In the genomic region with DNA sequence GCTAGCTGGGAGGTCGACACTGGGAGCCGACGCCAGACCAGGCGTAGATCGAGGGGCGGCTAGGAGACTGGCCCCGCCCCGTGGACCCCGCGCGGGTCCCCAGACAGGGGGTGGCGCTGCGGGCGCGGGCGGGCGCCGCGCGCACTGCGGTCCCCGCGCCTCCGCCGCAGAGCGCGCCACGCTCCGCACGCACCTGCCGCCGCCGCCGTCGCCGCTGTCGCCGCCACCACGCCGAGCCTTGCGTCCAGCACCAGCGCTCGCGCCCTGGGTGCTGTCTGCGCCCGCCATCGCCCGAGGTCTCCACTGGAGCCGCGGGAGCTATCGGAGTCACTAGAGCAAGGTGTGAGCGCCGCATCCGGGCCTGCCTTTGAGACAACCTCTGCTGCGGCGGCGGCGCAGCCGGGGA, we compare ENCODE assay signal across 8 mouse cellular contexts. TPM values are rescaled to one million over a fixed set of nuclear protein-coding genes. Genes with fewer than 3 reads are reported as not detected.
DNase-seq lines count a peak whose midpoint lies in the region; ATAC-seq and TF ChIP-seq lines count a peak whose summit lies in the region.

A gene (plus strand): TSS at position 155 of the 406 bp plus-strand sequence.
A gene (minus strand): TSS at position 352 of the 406 bp plus-strand sequence.

- H3K27ac ChIP-seq in bone marrow macrophage, adult 2 months (ENCODE audit: insufficient read depth, low read depth, low read length): no peak within 1 kb of the TSS
- peak within 1 kb of the TSS; percentile 81 for H3K27ac ChIP-seq in embryonic facial prominence, embryonic 15.5 days (replicated peaks)
- no peak within 1 kb of the TSS for H3K27ac ChIP-seq in limb, embryonic 13.5 days

- H3K4me3 ChIP-seq in bone marrow macrophage, adult 2 months (ENCODE audit: insufficient read depth, low read length): peak within 1 kb of the TSS; percentile 43
- peak within 1 kb of the TSS; percentile 56 for H3K4me3 ChIP-seq in embryonic facial prominence, embryonic 15.5 days (replicated peaks)
- H3K4me3 ChIP-seq in limb, embryonic 13.5 days: peak within 1 kb of the TSS; percentile 58

- H3K27me3 ChIP-seq in embryonic facial prominence, embryonic 15.5 days: peaks cover 24% of the 10 kb centered on the region
- peaks cover 45% of the 10 kb centered on the region for H3K27me3 ChIP-seq in limb, embryonic 13.5 days

- WGBS in embryonic facial prominence, embryonic 15.5 days: under 1% methylated on average over 52 of the region's 59 CpGs
- WGBS in limb, embryonic 13.5 days: 0% methylated on average over 39 of the region's 59 CpGs

- H3K9ac ChIP-seq in embryonic facial prominence, embryonic 15.5 days: peak within 1 kb of the TSS; percentile 26
- peak within 1 kb of the TSS; percentile 70 for H3K9ac ChIP-seq in limb, embryonic 13.5 days

- TF ChIP-seq POLR2A in bone marrow macrophage, adult 2 months (IDR thresholded peaks at IDR 0.05; ENCODE audit: borderline replicate concordance, low read depth, low read length): no peak

- H3K36me3 ChIP-seq in embryonic facial prominence, embryonic 15.5 days: peaks cover 11% of the 10 kb centered on the region; the same call in 1 of the 2 replicates
- peaks cover 18% of the 10 kb centered on the region for H3K36me3 ChIP-seq in limb, embryonic 13.5 days

- peak; percentile 54 to 55 for DNase-seq in left cerebral cortex, postnatal 25 days (ENCODE audit: low spot score in 2 of 2)
- no peak for DNase-seq in left cerebral cortex, adult 9 months (ENCODE audit: low spot score in 2 of 2)
- DNase-seq in retina, postnatal 1 day: peak; percentile 66
- no peak for DNase-seq in spleen, postnatal 36 days (ENCODE audit: low spot score in 2 of 2)

- peak within 1 kb of the TSS; percentile 94 for H3K4me2 ChIP-seq in embryonic facial prominence, embryonic 15.5 days (replicated peaks)
- H3K4me2 ChIP-seq in limb, embryonic 13.5 days (replicated peaks): peak within 1 kb of the TSS; percentile 95

- H3K9me3 ChIP-seq in embryonic facial prominence, embryonic 15.5 days (replicated peaks): no peaks in the 10 kb centered on the region
- no peaks in the 10 kb centered on the region for H3K9me3 ChIP-seq in limb, embryonic 13.5 days

- TF ChIP-seq CTCF in bone marrow macrophage, adult 2 months (IDR thresholded peaks at IDR 0.05; ENCODE audit: low read depth, low read length): no peak

- H3K4me1 ChIP-seq in bone marrow macrophage, adult 2 months (ENCODE audit: control insufficient read depth, insufficient read depth, low read length): peaks cover 13% of the 10 kb centered on the region; the same call in 1 of the 2 replicates
- H3K4me1 ChIP-seq in embryonic facial prominence, embryonic 15.5 days: peaks cover 29% of the 10 kb centered on the region
- H3K4me1 ChIP-seq in limb, embryonic 13.5 days: peaks cover 24% of the 10 kb centered on the region

- intact Hi-C loops in left cerebral cortex, postnatal 25 days (cut with DNase I): no loop called here

- ATAC-seq in embryonic facial prominence, embryonic 15.5 days (ENCODE audit: insufficient number of reproducible peaks, low FRiP score, low TSS enrichment, low read depth): no peak
- ATAC-seq in limb, embryonic 13.5 days (ENCODE audit: low FRiP score, low read depth): no peak
- ATAC-seq in granulocyte monocyte progenitor cell, adult 5-6 weeks (replicated peaks; ENCODE audit: poor library complexity, severe bottlenecking): no peak

RNA-seq across cellular contexts. Expression of the first gene that starts in this region (rescaled TPM):
- total RNA-seq in left cerebral cortex, postnatal 25 days (2021): 100 to 1,000 TPM; 243 to 256 TPM
- polyA plus RNA-seq in bone marrow macrophage, adult 2 months (2012; ENCODE audit: insufficient read depth, insufficient read length, missing spikeins): 0.66 TPM in 1 of 2 replicates, not detected in the other
- 18.4 and 22.9 TPM in 2 replicates for polyA plus RNA-seq in embryonic facial prominence, embryonic 15.5 days (2015; fragmentation: Nextera tagmentation; extraction: Ambion mirVana)
- polyA plus RNA-seq in limb, embryonic 13.5 days (2015; fragmentation: Nextera tagmentation; extraction: Ambion mirVana): 8.6 and 9.2 TPM in 2 replicates
- total RNA-seq in granulocyte monocyte progenitor cell, adult 5-6 weeks (2014; fragmentation: Nextera tagmentation): 0.58 TPM in 1 of 2 replicates, not detected in the other
- not detected in 2 replicates for total RNA-seq in granulocyte monocyte progenitor cell, adult 5-6 weeks (2017)

RNA-seq across cellular contexts. Expression of the second gene that starts in this region (rescaled TPM):
- total RNA-seq in left cerebral cortex, postnatal 25 days (2021): not detected
- not detected in 2 replicates for polyA plus RNA-seq in bone marrow macrophage, adult 2 months (2012; ENCODE audit: insufficient read depth, insufficient read length, missing spikeins)
- polyA plus RNA-seq in embryonic facial prominence, embryonic 15.5 days (2015; fragmentation: Nextera tagmentation; extraction: Ambion mirVana): 53.3 and 54.0 TPM in 2 replicates
- polyA plus RNA-seq in limb, embryonic 13.5 days (2015; fragmentation: Nextera tagmentation; extraction: Ambion mirVana): not detected in 2 replicates
- not detected in 2 replicates for total RNA-seq in granulocyte monocyte progenitor cell, adult 5-6 weeks (2014; fragmentation: Nextera tagmentation)
- not detected in 2 replicates for total RNA-seq in granulocyte monocyte progenitor cell, adult 5-6 weeks (2017)

Comparison
In these comparisons a context has a peak if more than half of its experiments do, and no peak if none do; other contexts are left out.
1. RNA of the first gene that starts in this region (total RNA-seq): 243 to 256 TPM in left cerebral cortex, postnatal 25 days; 0.58 TPM in granulocyte monocyte progenitor cell, adult 5-6 weeks; every median in the first group is over 100 times any median in the second.
2. RNA of the second gene that starts in this region (polyA plus RNA-seq): 53.3 to 54.0 TPM in embryonic facial prominence, embryonic 15.5 days; not detected in limb, embryonic 13.5 days and not detected in bone marrow macrophage, adult 2 months; every median in the first group is over 10 times any median in the second.
3. DNase-seq: peak in left cerebral cortex, postnatal 25 days (2 of 2) and retina, postnatal 1 day (single experiment); none in left cerebral cortex, adult 9 months (0 of 2) and spleen, postnatal 36 days (0 of 2).
4. Peak in every context shown above with its lines, with median percentiles within 50 percentile points of each other: H3K4me3 ChIP-seq.